Mouse (Mus musculus) adrenal gland, postnatal 4 days (tissue): ENCODE data around the gene Prss46. TPM values are rescaled to one million over a fixed set of nuclear protein-coding genes. Genes with fewer than 3 reads are reported as not detected.

Source experiments
- DNase-seq, 2 experiments: peaks; one replicate each; pipeline ENCODE4 v3.0.0; 2021 to 2022; ENCODE audit warnings: low spot score in 2 of 2, mixed read lengths in 2 of 2
- total RNA-seq, 2 experiments: library from RNA; stranded (reverse); gene quantifications; 2 replicates each; pipeline ENCODE4 v1.2.3; 2021

Gene Prss46
- total RNA-seq, 2 experiments from 2014 or later: not detected

DNA sequence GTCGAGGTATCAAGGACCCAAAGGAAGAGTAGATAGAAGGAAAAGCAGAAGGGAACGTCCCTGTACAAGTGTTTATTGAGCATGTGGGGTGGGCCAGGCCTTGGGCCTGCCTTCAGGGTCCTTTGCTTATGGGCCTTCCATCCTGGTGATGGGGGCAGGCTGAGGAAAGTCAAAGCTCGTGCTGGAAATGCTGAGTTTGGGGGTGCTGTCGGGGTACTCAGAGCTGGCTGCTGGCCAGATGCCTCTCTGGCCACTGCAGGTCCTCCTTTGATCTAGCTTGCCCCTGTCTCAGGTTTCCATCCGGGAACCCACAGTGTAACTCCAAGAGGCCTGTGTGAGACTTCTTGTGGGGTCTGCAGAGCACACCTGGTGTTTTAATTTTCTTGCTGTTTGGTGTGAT is 14.2 kb downstream of the Prss46 start:
- no peak for DNase-seq

DNA sequence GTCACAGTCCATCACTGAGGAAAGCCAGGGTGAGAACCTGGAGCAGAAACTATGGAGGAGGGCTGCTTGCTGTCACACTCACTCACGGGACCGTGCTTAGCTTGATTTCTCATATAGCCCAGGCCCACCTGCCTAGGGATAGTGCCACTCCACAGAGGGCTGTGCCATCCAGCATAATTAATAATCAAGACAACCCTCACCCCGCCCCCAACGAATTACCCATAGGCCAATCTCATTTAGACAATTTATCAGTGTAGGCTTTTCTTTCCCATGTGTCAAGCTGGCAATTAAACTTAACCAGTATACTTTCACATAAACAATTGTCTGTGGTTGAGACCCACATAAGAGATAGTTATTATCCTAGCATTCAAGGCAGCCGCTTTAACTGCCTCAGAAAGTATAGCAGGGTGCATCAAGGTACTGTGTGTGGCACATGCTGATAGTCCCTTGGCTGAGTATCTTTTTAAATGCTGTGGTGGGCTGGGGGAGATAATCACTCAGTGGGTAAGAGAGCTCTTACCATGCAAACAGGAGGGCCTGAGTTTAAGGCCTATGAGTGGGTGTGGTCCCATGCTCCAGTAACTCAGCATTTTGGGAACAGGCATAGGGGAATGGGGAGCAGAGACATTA is 14.8 kb downstream of the Prss46 start:
- DNase-seq: no peak

DNA sequence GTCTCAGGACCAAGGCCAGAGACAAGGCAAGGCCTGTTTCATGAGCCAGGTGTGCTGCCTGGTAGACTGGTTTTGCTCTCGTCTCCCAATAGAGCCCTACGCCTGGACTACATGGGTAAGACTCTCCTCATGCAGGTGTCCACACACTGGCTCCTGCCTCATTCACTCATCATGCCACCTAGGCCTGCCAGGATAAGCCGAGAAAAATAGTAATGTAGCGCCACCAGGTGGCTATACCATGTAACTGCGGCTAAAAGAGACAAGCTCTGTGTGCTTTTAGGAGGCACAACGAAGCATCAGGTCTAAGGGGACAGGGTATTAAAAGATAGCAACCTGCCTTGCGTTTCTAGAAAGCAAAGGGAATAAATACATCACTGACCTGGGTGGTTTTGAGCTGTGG is 26.7 kb downstream of the Prss46 start:
- DNase-seq: no peak

DNA sequence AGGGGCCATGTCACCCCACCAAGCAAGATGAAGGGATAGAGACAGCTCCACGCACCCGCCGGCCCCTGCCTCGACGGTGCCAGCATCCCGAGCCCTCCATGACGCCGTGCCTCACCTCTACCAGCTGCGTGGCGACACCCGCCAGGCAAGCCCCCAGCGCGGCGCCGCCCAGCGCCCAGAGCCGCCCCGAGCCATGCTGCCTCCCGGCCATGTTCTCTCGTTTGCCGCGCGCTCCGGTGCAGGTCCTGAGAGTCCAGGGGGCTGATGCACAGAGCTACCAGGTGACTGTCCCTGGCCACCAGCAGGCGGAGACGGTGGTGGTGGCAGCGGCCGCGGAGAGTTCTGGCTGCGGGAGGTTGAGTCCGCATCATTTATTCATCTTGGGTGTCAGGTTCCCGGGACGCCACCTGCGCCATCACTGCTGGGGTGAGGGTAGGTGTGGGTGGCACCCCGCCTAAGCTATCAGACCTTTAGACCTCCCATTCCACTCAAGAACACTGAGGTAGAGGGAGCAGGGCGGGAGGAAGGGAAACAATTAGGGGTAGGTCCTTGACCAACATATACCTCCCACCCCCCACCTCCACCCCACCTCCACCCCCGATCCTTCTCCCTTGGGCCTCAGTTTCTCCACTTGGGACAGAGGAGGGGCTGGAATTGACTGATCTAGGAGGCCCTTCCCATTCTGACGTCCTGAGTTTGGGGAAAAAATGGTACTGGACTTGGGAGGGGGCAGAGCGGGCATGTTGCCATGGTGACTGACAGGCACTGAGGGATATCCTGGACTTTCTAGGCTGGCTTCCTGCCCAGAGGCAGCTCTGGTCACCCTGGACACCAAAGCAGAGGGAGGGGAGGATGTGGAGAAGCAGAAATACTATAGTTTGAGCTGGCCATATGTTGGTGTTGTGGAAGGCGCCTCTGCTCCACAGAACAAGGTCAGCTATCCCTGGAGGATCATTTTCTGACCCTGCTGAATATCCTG is 29.7 kb downstream of the Prss46 start:
- no peak for DNase-seq

DNA sequence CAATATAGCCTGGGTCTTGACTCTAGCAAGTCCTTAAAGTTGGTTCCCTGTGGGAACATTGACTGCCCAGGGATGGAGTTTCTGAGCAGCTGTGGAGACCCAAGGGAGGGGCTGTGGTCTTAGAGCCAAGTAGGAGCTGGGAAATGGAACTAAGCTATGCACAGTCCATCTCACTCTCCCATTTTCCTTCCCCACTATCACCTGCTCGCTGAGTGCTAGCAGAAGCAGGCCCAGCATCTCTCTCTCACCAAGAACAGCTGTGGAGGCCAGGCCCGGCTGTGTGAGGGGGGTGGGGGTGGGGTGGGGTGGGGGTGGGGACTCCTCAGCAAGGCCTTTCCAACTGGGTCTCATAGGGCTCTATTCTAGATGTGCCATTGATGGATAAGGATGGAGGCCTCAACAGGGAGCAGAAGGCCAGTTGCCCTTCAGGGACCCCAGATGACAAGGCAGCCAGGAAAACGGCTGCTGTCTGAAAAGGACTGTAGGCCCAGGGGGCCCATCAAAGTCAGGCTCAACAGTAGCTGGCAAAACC is 30.4 kb downstream of the Prss46 start:
- DNase-seq: no peak

DNA sequence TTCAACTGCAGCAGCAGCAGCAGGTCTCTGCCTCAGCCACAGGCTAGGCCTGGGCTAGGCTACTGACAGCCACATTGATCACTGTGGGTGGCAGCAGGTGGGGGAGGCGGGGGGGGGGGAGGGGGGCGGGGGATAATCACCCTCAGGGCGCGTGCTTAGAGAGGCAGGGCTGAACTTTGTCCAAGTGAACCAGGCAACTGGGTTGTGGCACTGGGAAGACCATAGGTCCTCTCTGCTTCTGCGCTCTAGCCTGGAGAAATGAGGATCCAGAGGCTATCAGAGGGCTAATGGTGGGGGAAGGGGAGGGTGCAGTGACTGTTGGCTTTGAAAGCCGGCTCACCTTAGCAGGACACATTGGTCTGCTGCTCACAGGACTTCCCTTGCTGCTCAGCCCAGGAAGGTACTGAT is 31.0 kb downstream of the Prss46 start:
- no peak for DNase-seq

DNA sequence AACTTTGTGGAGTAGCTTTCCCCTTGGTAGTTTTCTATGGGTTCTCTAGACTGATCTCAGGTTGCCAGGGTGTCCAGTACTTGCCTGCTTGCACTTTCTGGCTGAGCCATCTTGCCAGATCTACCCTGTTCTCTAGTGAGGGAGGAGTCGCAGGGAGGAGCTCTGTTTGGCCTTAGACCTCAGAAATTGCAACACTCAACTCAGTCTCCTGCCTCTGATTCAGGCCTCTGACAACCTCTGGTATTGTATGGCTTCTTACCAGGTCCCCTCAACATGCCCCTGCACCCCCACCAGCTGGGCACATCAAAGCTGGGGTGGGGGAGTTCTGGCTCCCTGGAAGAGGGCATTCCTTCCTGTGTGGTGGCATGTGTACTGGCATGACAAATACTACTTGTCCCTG is 33.0 kb downstream of the Prss46 start:
- no peak for DNase-seq

DNA sequence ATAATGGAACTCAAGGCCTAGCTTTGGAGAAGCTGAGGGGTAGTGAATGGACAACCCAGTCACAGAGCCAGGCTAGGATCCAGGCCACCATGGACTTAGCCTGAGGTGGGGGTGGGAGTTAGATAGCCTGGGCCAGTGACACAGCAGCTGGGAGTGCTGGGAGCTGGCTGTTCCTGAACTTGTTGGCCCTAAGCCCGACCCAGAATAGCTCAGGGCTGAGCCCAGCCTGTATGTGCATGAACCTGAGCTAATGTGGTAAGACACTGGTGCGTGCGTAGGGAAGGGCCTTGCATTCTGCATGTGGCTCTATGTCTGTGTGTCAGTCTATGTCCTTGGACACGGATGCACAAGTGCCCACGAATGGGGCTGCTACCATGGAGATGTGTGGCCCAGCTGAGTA is 33.6 kb downstream of the Prss46 start:
- no peak for DNase-seq

DNA sequence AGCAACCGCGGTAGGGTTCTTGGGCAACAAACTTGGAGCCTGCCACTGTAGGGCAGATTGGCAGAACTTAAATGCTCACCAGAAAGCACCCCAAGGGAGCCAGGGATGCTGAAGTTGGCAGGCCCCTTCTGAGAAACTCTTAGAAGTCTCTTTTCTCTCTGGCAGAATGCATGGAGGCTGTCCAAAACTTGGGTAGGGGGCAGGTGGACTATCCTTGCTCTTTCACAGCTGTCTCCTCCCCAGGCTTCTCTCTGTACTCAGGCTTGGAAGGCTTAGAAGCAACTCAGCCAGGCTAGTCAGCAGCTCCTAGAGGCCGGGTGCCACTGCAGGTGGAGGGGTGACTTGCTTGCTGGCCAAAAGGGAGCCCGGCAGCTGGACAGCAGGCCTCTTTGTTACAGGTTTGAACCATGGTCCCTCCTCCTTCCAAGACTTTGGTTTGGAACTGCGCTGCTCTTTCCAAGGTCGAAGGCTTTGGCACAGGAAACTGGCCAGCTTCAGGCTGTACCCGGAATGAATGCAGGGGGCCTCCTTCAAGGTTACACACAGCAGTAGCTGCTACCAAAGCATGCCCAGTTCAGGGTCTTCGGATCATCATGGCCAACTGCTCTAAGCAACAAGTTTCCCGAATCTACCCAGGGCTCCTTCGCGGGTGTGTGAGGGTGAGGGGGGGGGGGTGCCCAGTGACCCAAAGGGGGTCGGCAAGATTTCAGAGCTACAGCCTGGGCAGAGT is 35.0 kb downstream of the Prss46 start, which contains the start of gene Als2cl:
Als2cl (plus strand) TSS at position 680 of the 730 bp plus-strand sequence.
- DNase-seq: no peak

DNA sequence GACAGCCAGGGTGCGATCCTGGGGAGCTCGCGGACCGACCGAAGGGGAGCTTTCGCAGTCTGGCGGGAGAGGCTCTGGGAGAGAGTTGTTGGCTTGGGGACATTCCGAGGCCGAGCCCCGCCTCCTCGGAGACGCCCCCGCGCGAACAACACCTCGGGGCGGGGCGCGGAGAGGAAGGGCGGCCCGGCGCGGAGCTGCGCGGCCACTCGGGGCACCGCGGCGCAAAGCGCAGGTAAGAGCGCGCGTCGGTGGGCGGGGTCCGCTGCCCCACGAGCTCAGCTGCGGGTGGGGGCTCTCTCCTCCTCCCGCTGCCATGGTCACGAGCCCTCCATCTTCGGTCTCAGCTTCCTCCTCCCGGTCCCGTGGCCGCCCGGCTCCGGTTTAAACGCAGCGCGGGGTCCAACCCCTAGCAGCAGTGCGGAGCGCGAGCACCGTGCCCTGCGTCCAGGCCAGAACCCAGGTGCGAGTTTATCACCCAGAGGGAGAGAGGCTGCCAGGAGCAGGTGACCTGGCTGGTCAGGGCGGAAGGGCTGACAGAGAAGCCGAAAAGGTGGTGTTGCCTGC is 35.8 kb downstream of the Prss46 start, which contains the start of gene Tmie:
Tmie (minus strand) TSS at position 116 of the 564 bp plus-strand sequence.
- DNase-seq: peak in 1 of 2 experiments; percentile 47

DNA sequence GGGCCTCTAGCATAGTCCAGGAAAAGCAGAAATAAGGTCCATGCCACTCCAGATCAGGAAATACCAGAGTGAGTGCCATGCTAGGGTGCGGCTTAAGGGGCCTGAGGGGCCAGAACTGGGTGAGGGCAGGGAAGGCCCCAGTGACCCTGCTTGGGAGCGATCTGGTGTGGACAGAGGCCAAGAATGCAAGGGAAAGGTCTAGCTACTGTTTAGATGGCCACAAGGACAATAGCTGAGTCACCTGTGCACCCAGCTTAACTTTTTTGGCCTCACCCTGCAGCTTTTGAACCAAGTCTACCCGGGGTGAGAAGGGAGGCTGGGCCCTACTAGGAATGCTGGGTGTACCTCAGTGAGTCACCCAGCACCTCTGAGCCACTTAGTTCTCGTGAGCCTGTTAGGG is 36.5 kb downstream of the Prss46 start:
- DNase-seq: no peak

DNA sequence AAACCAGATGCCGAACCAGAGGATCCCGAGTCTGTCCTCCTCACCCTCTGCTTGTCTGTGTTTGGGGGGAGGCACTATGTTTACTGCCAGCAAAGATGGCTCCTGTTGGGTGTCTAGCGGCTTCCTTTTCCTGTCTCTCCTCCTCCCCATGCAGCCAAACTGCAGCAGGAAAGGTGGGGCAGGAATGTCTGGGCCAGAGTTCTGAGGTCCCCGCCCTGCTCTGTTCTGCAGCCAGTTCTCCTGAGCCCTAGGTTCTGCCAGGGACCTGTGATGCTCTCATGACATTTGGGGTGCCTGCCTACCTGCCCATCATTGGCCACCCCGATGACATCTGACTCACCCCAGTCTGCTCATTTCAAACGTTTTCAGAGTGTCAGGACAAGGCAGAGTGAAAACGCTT is 37.6 kb downstream of the Prss46 start:
- no peak for DNase-seq

DNA sequence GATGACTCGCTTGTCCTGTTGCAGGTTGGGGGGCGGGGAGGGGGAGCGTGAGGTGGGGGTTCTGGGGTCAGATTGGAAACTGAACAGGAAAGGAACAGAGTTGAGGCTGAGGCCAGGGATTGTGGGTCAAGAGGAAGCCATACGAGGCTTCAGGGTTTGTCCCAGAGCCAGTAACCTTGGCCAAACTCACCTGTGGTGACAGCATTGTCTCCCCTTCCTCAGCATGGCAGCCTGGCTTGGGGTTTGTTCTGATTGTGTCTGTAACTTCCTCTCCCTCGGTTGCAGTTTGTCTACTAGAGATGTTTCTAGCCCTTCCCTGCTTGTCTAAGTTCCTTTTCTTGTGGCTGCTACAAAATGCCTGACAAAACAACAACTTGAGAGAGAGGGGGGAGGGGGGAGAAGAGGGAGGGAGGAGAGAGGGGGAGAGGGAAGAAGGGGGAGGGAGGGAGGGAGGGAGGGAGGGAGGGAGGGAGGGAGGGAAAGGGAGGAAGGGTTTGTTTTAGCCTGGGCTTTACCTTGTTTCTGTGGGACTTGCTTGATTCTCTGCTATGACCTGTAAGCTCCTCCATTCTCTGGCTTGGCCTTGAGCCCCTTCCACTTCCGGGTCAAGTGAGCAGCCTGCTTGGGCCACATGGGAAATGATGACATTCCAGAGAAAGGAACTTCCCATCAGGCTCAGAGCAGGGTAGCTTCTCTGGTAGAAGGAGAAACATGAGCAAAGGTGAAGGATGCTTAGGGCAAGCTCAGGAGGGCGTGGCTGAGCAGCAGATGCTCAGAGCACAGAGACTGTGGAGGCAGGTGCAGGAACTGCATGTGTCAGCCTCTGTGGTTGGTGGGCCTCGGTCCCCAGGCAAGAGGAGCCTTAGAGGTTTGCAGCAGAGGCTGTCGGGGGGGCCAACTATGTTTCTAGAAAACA is 43.3 kb downstream of the Prss46 start:
- DNase-seq: no peak

DNA sequence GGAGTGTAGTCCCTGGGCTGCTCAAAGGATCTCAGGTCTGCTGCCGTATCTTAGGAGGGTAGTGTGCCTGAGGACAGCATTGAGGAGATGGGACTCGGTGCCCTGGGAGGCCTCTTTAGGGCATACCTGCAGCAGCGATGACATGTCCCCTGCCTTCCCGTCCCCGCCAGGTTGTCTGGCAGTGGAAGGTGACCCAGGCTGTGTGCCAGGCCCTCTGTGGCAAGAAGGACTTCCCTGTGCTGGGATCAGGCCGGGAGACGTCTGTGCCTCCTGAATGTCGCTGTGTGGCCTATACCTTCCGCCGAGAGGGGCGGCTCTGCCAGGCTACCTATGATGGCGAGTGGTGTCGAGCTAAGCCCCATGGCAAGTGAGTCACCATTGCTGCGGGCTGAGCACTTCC is 44.6 kb downstream of the Prss46 start:
- DNase-seq: no peak

DNA sequence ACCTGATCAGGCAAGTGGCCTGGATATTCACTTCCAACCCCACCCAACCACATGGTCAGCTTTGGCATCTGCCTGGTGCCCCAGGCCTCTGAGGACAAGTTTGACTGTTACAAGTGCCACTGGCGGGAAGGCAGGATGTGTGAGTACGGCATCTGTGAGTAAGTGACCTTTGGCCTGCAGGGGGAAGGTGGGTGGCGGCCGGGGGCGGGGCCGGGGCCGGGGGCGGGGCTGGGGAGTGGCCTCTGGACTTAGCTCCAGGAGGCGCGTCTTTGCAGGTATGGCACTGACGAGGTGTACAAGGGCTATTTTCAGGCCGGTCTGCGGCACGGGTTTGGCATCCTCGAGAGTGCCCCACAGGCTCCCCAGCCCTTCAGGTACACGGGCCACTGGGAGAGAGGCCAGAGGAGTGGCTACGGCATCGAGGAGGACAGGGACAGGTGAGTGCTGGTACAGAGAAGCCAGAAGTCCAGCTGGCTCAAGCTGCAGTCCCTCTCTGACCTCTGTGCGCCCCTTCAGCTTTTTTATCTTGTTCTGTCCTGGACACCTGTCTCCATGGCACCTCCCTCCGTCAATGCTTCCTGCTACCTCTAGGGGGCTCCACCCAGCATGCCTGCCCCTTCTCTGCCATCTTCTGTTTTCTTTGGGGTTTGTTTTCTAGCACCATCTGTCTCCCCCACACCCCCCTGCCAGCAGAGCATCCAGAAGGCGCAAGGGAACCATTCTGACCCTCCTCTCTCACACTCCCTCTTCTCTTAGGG is 45.9 kb downstream of the Prss46 start:
- DNase-seq: no peak

DNA sequence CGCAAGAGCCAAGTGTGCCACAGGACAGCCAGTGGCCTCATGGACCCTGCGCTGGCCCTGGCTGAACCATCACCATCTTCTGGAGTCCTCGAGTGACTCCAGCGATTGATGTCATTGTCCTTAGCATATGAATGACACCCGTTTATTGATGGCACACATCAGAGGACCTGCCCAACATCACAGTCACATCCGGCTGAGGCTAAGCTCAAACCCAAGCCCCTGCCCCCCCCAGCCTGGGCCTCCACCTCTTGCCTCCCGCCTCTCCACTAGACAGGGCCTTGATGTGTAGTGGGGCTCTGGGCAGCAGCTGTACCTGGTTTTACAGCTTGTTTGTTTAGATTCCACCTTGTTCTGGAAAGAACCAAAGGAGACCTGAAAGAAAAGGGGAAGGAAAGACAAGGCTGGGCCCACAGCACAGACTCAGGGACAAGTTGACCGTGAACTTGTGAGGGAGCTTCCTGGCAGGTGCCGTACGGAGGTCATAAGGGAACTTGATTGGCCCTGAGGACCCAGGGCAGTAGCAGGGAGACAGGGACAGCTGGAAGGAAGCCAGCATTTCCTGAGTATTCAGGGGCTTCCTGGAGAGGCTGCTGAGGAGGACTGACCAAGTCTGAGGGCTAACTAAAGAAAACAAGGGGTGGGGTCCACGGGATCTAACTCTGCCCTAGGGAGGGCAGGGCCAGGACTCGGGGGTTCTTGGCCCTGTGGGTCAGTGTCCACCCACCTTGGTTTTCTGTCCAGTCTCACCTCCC is 46.9 kb downstream of the Prss46 start:
- DNase-seq: no peak

DNA sequence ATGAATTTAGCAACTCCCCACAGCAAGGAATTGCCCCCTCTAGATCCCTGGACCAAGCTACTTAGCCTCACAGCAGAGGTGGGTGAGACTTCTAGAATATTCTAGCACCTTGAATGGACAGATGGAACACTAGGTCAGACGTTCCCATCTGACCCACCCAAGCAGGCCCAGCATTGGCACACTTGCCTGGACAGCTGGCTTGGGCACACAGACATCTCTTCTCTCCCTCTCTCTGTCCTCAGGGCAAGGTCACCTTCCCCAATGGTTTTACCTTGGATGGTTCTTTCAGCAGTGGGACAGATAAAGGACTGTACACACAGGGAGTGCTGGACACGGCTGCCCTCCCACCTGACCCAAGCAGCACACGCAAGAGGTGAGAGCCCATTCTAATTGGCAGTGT is 48.2 kb downstream of the Prss46 start:
- DNase-seq: no peak

DNA sequence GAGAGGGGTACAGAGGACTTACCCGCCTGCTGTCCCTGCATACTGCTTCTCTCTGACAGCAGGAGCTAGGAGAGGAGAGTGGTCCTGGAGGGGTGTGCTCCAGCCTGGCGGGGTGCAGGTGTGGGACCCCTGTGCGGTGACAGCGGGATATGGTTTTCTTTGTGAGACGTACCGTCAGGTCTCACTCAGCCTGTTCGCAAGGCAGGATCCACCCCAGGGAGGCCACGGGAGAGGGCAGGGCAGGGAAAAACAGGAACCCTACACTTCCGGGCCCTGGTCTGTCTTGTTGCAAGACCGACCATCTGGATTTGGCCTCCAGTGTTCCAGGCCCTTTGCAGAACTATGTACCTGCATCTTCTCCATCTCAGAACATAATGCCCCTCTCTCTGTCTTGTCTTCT is 49.1 kb downstream of the Prss46 start:
- DNase-seq: no peak

DNA sequence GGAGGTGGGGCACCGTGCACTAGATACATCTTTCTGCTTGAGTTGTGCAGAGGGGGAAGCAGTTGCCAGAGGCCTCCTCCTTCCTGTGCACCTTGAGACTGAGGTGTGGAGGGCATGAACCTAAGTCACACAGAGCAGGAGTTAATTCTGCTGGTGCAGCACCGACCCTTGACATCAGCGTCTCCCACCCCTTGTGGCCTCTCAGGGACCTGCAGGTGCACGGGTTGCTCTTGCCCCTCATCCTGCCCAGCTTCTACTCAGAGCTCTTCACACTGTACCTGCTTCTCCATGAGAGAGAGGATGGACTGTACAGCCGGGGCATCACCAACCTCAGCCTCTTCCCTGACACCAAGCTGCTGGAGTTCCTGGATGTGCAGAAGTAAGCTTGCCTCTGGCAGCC is 51.2 kb downstream of the Prss46 start:
- DNase-seq: no peak
